ENCODE assay signal across 10 mouse cellular contexts in genomic region chr8:103482033-103482720, GRCm38 (mm10).
A peak's percentile ranks its signal among the peaks of the same experiment; 100 is the strongest.
DNase-seq lines count a peak whose midpoint lies in the region; ATAC-seq lines count a peak whose summit lies in the region.
"Had no signal": no experiment of that assay in that cellular context is flagged by ENCODE, and none has a peak within 500 bp of the region (broad histone marks: within the 10 kb centered on the region; RNA-seq: fewer than 3 reads in every experiment).

No protein-coding gene starts in this region.

- no peak for ATAC-seq in heart, embryonic 13.5 days (ENCODE audit: extremely low read depth, insufficient number of reproducible peaks, low FRiP score, low TSS enrichment)
- ATAC-seq in forebrain, embryonic 12.5 days (ENCODE audit: low FRiP score), result 0 out of 2 replicates have a peak, but pooled peaks have one; percentile 41
- ATAC-seq in midbrain, embryonic 13.5 days, result peak; percentile 67

- H3K9ac ChIP-seq in heart, embryonic 13.5 days, result no peak overlapping the region
- H3K9ac ChIP-seq in forebrain, embryonic 12.5 days, result no peak overlapping the region
- no peak overlapping the region for H3K9ac ChIP-seq in midbrain, embryonic 13.5 days (replicated peaks)

- 0 out of 2 replicates have a peak overlapping the region, but pooled peaks have one; percentile 25 for H3K27ac ChIP-seq in heart, embryonic 13.5 days (replicated peaks)
- no peak overlapping the region for H3K27ac ChIP-seq in forebrain, embryonic 12.5 days
- H3K27ac ChIP-seq in midbrain, embryonic 13.5 days, result no peak overlapping the region

- DNase-seq in heart, postnatal 4 days, result no peak
- DNase-seq in adipocyte (ENCODE audit: low spot score), result peak; percentile 54
- no peak for DNase-seq in thymus, postnatal 25 days
- DNase-seq in frontal cortex, postnatal 25 days (ENCODE audit: low spot score in 2 of 2), result no peak
- DNase-seq in layer of hippocampus, adult 11-12 months (ENCODE audit: low spot score), result no peak
- DNase-seq: kidney, postnatal 36 days; right cerebral cortex, postnatal 14 days had no signal

- H3K9me3 ChIP-seq in heart, embryonic 13.5 days, result no peaks in the 10 kb centered on the region
- no peaks in the 10 kb centered on the region for H3K9me3 ChIP-seq in forebrain, embryonic 12.5 days
- no peaks in the 10 kb centered on the region for H3K9me3 ChIP-seq in midbrain, embryonic 13.5 days

- 32% methylated on average over 6 of the region's 6 CpGs for WGBS in heart, embryonic 13.5 days
- 27% methylated on average over 6 of the region's 6 CpGs for WGBS in forebrain, embryonic 12.5 days
- WGBS in midbrain, embryonic 13.5 days, result 22% methylated on average over 6 of the region's 6 CpGs

- H3K27me3 ChIP-seq in heart, embryonic 13.5 days (replicated peaks), result no peaks in the 10 kb centered on the region
- H3K27me3 ChIP-seq in forebrain, embryonic 12.5 days, result peaks cover 6% of the 10 kb centered on the region; the same call in 1 of the 2 replicates
- no peaks in the 10 kb centered on the region for H3K27me3 ChIP-seq in midbrain, embryonic 13.5 days

- peaks cover 7% of the 10 kb centered on the region for H3K4me1 ChIP-seq in heart, embryonic 13.5 days
- peaks cover 9% of the 10 kb centered on the region for H3K4me1 ChIP-seq in forebrain, embryonic 12.5 days
- H3K4me1 ChIP-seq in midbrain, embryonic 13.5 days (replicated peaks), result peaks cover 7% of the 10 kb centered on the region; the same call in 1 of the 2 replicates

- H3K36me3 ChIP-seq in heart, embryonic 13.5 days, result no peaks in the 10 kb centered on the region
- no peaks in the 10 kb centered on the region for H3K36me3 ChIP-seq in forebrain, embryonic 12.5 days (replicated peaks)
- no peaks in the 10 kb centered on the region for H3K36me3 ChIP-seq in midbrain, embryonic 13.5 days

- H3K4me2 ChIP-seq in heart, embryonic 13.5 days, result no peak overlapping the region
- H3K4me2 ChIP-seq in forebrain, embryonic 12.5 days, result no peak overlapping the region
- H3K4me2 ChIP-seq in midbrain, embryonic 13.5 days (replicated peaks), result no peak overlapping the region

- H3K4me3 ChIP-seq in heart, embryonic 13.5 days, result no peak overlapping the region
- H3K4me3 ChIP-seq in forebrain, embryonic 12.5 days (replicated peaks), result no peak overlapping the region
- H3K4me3 ChIP-seq in midbrain, embryonic 13.5 days (replicated peaks), result no peak overlapping the region
